Mouse (Mus musculus) hindbrain, embryonic 13.5 days (tissue): Measurements from ENCODE around the gene Nmnat1. TPM values are rescaled to one million over a fixed set of nuclear protein-coding genes. Genes with fewer than 3 reads are reported as not detected.

ENCODE experiments used
- ATAC-seq: fragments of 200-750 bp; cut with Nextera tagmentation; 2 replicates; pipeline ENCODE4 v1.8.0; 2017; ENCODE audit warnings: moderate TSS enrichment; ENCODE audit not compliant: low FRiP score
- H3K27ac ChIP-seq: fragments of 300-500 bp; sonication (generic); 2 replicates; pipeline ENCODE4 v1.5.1; 2015; ENCODE audit warnings: inconsistent platforms, mild to moderate bottlenecking, moderate library complexity
- H3K27me3 ChIP-seq: fragments of 300-500 bp; sonication (generic); 2 replicates; pipeline ENCODE4 v1.6.1; 2015; ENCODE audit warnings: mild to moderate bottlenecking, inconsistent platforms
- H3K36me3 ChIP-seq: fragments of 300-500 bp; sonication (generic); 2 replicates; pipeline ENCODE4 v1.6.1; 2015; ENCODE audit warnings: mild to moderate bottlenecking, inconsistent platforms
- H3K4me1 ChIP-seq: fragments of 300-500 bp; sonication (generic); replicated peaks from 2 replicates; pipeline ENCODE4 v1.6.1; 2015; ENCODE audit warnings: inconsistent platforms
- H3K4me2 ChIP-seq: fragments of 300-500 bp; sonication (generic); 2 replicates; pipeline ENCODE4 v1.6.1; 2015; ENCODE audit warnings: inconsistent platforms, mild to moderate bottlenecking, moderate library complexity
- H3K4me3 ChIP-seq: fragments of 300-500 bp; sonication (generic); 2 replicates; pipeline ENCODE4 v1.5.1; 2015; ENCODE audit warnings: mild to moderate bottlenecking, inconsistent platforms
- H3K9ac ChIP-seq: fragments of 300-500 bp; sonication (generic); 2 replicates; pipeline ENCODE4 v1.6.1; 2015; ENCODE audit warnings: mild to moderate bottlenecking, inconsistent platforms
- H3K9me3 ChIP-seq: fragments of 300-500 bp; sonication (generic); 2 replicates; pipeline ENCODE4 v1.6.1; 2016; ENCODE audit warnings: inconsistent platforms
- WGBS: fragments of 180-500 bp; shearing (Covaris S2); methylation state at CpG from one replicate; pipeline ENCODE4 v1.1.7; 2015; 5-methylcytosine and 5-hydroxymethylcytosine counted together
- polyA plus RNA-seq: library from polyadenylated mRNA; unstranded; fragments of >200 nt; fragmentation: Nextera tagmentation; extraction: Ambion mirVana; gene quantifications from 2 replicates; pipeline ENCODE4 v1.2.1, GENCODE M21; 2015

Gene Nmnat1
- polyA plus RNA-seq, 1 experiment from 2014 or later, result 10.3 TPM

- no peaks in the 10 kb centered on the region for H3K36me3 ChIP-seq
- no peak overlapping the region for H3K4me2 ChIP-seq
- 82% methylated on average over 7 of the region's 7 CpGs for WGBS
- no peak for ATAC-seq
- no peaks in the 10 kb centered on the region for H3K9me3 ChIP-seq
- no peaks in the 10 kb centered on the region for H3K27me3 ChIP-seq
- H3K4me3 ChIP-seq, result no peak overlapping the region
- peaks cover 10% of the 10 kb centered on the region for H3K4me1 ChIP-seq
- peak overlapping the region; percentile 30; the same call in 1 of the 2 replicates for H3K27ac ChIP-seq
- H3K9ac ChIP-seq, result 0 out of 2 replicates have a peak overlapping the region, but pooled peaks have one; percentile 35
Observed at GRCm38 (mm10) chr4:149512072-149512471, 27.1 kb upstream of the Nmnat1 start.

- H3K27ac ChIP-seq, result peak overlapping the region; percentile 30; the same call in 1 of the 2 replicates
- peak; percentile 57; the same call in 1 of the 2 replicates for ATAC-seq
Observed at GRCm38 (mm10) chr4:149511221-149511646, 26.2 kb upstream of the Nmnat1 start.

GRCm38 (mm10) chr4:149506904-149507303 is 21.9 kb upstream of the Nmnat1 start:
- Histone ChIP-seq H3K36me3 (peaks cover 11% of the 10 kb centered on the region), H3K9me3 (no peaks in the 10 kb centered on the region), H3K27me3 (no peaks in the 10 kb centered on the region), H3K9ac (no peak overlapping the region), H3K4me3 (no peak overlapping the region), H3K4me1 (peaks cover 9% of the 10 kb centered on the region), H3K4me2 (no peak overlapping the region), H3K27ac (no peak overlapping the region)
- 89% methylated on average over 3 of the region's 3 CpGs for WGBS
- no peak for ATAC-seq

More at GRCm38 (mm10) chr4:149511221-149511646, 26.2 kb upstream of the Nmnat1 start:
- H3K9me3 ChIP-seq, result no peaks in the 10 kb centered on the region
- H3K4me2 ChIP-seq, result no peak overlapping the region
- no peaks in the 10 kb centered on the region for H3K36me3 ChIP-seq
- 27% methylated on average over 6 of the region's 6 CpGs for WGBS
- no peak overlapping the region for H3K4me3 ChIP-seq
- H3K27me3 ChIP-seq, result no peaks in the 10 kb centered on the region
- H3K9ac ChIP-seq, result peak overlapping the region; percentile 35; the same call in 1 of the 2 replicates
- H3K4me1 ChIP-seq, result peaks cover 10% of the 10 kb centered on the region

GRCm38 (mm10) chr4:149505261-149505967 is 20.4 kb upstream of the Nmnat1 start:
- no peak for ATAC-seq
- Histone ChIP-seq H3K9ac (no peak overlapping the region), H3K4me3 (no peak overlapping the region), H3K27me3 (no peaks in the 10 kb centered on the region), H3K4me1 (no peaks in the 10 kb centered on the region), H3K4me2 (no peak overlapping the region), H3K36me3 (peaks cover 24% of the 10 kb centered on the region), H3K27ac (no peak overlapping the region), H3K9me3 (no peaks in the 10 kb centered on the region)
- WGBS, result 70% methylated on average over 15 of the region's 15 CpGs

GRCm38 (mm10) chr4:149504858-149505257 is 19.9 kb upstream of the Nmnat1 start:
- 40% methylated on average over 3 of the region's 3 CpGs for WGBS

GRCm38 (mm10) chr4:149504363-149504762 is 19.4 kb upstream of the Nmnat1 start:
- Histone ChIP-seq H3K27me3 (no peaks in the 10 kb centered on the region), H3K4me3 (no peak overlapping the region), H3K27ac (no peak overlapping the region), H3K4me1 (no peaks in the 10 kb centered on the region), H3K9me3 (no peaks in the 10 kb centered on the region), H3K9ac (no peak overlapping the region), H3K36me3 (peaks cover 33% of the 10 kb centered on the region), H3K4me2 (no peak overlapping the region)
- 83% methylated on average over 5 of the region's 5 CpGs for WGBS
- no peak for ATAC-seq

More at GRCm38 (mm10) chr4:149504858-149505257, 19.9 kb upstream of the Nmnat1 start:
- Histone ChIP-seq H3K27me3 (no peaks in the 10 kb centered on the region), H3K4me2 (no peak overlapping the region), H3K9me3 (no peaks in the 10 kb centered on the region), H3K4me1 (no peaks in the 10 kb centered on the region), H3K27ac (no peak overlapping the region), H3K4me3 (no peak overlapping the region), H3K36me3 (peaks cover 30% of the 10 kb centered on the region), H3K9ac (no peak overlapping the region)
- ATAC-seq, result no peak

GRCm38 (mm10) chr4:149499790-149500189 is 14.8 kb upstream of the Nmnat1 start:
- ATAC-seq, result no peak
- 73% methylated on average over 5 of the region's 5 CpGs for WGBS
- H3K9me3 ChIP-seq, result no peaks in the 10 kb centered on the region
- no peak overlapping the region for H3K4me3 ChIP-seq
- no peak overlapping the region for H3K9ac ChIP-seq
- no peak overlapping the region for H3K4me2 ChIP-seq
- H3K27me3 ChIP-seq, result no peaks in the 10 kb centered on the region
- H3K36me3 ChIP-seq, result peaks cover 72% of the 10 kb centered on the region
- no peak overlapping the region for H3K27ac ChIP-seq
- H3K4me1 ChIP-seq, result no peaks in the 10 kb centered on the region; the same call in 1 of the 2 replicates

GRCm38 (mm10) chr4:149498901-149499300 is 13.9 kb upstream of the Nmnat1 start:
- H3K27ac ChIP-seq, result no peak overlapping the region
- H3K36me3 ChIP-seq, result peaks cover 81% of the 10 kb centered on the region
- H3K4me3 ChIP-seq, result no peak overlapping the region
- H3K9me3 ChIP-seq, result no peaks in the 10 kb centered on the region
- no peak overlapping the region for H3K9ac ChIP-seq
- no peaks in the 10 kb centered on the region for H3K27me3 ChIP-seq
- WGBS, result 85% methylated on average over 8 of the region's 8 CpGs
- H3K4me1 ChIP-seq, result no peaks in the 10 kb centered on the region; the same call in 1 of the 2 replicates
- ATAC-seq, result no peak
- H3K4me2 ChIP-seq, result no peak overlapping the region

GRCm38 (mm10) chr4:149496612-149497011 is 11.6 kb upstream of the Nmnat1 start:
- Histone ChIP-seq H3K27ac (peak overlapping the region; percentile 76), H3K4me1 (no peaks in the 10 kb centered on the region; the same call in 1 of the 2 replicates), H3K36me3 (peaks cover 83% of the 10 kb centered on the region), H3K4me3 (no peak overlapping the region), H3K27me3 (no peaks in the 10 kb centered on the region), H3K4me2 (no peak overlapping the region), H3K9ac (no peak overlapping the region), H3K9me3 (no peaks in the 10 kb centered on the region)
- no peak for ATAC-seq
- WGBS, result 6% methylated on average over 2 of the region's 2 CpGs

GRCm38 (mm10) chr4:149491151-149491550 is 6.1 kb upstream of the Nmnat1 start:
- whole genome bisulfite sequencing, result over 99% methylated on average over 3 of the region's 3 CpGs
- H3K4me1 ChIP-seq, result peaks cover 14% of the 10 kb centered on the region
- peaks cover 83% of the 10 kb centered on the region for H3K36me3 ChIP-seq
- H3K4me2 ChIP-seq, result no peak overlapping the region
- H3K27ac ChIP-seq, result no peak overlapping the region
- ATAC-seq, result no peak
- H3K9ac ChIP-seq, result no peak overlapping the region
- H3K4me3 ChIP-seq, result no peak overlapping the region
- H3K27me3 ChIP-seq, result no peaks in the 10 kb centered on the region
- no peaks in the 10 kb centered on the region for H3K9me3 ChIP-seq

- H3K9me3 ChIP-seq, result no peaks in the 10 kb centered on the region
- H3K36me3 ChIP-seq, result peaks cover 70% of the 10 kb centered on the region
- H3K9ac ChIP-seq, result no peak overlapping the region
- H3K4me1 ChIP-seq, result peaks cover 23% of the 10 kb centered on the region
- no peak for ATAC-seq
- no peaks in the 10 kb centered on the region for H3K27me3 ChIP-seq
- H3K4me2 ChIP-seq, result no peak overlapping the region
- no peak overlapping the region for H3K27ac ChIP-seq
- H3K4me3 ChIP-seq, result no peak overlapping the region
- WGBS, result 96% methylated on average over 14 of the region's 14 CpGs
Observed at GRCm38 (mm10) chr4:149489415-149490240, 4.6 kb upstream of the Nmnat1 start.

- Histone ChIP-seq H3K9me3 (no peaks in the 10 kb centered on the region), H3K27ac (no peak overlapping the region), H3K4me2 (no peak overlapping the region), H3K36me3 (peaks cover 53% of the 10 kb centered on the region), H3K4me3 (no peak overlapping the region), H3K9ac (no peak overlapping the region), H3K27me3 (no peaks in the 10 kb centered on the region), H3K4me1 (peaks cover 31% of the 10 kb centered on the region)
- no peak for ATAC-seq
- 95% methylated on average over 12 of the region's 12 CpGs for WGBS
Observed at GRCm38 (mm10) chr4:149487729-149488128, 2.7 kb upstream of the Nmnat1 start.
